Mouse (Mus musculus) heart, adult 2 months (tissue): ENCODE data around the gene Npnt.

Source experiments
- CTCF ChIP-seq: fragments of 200-600 bp; IDR thresholded peaks from 2 replicates; pipeline ENCODE4 v1.8.1; 2022; ENCODE audit warnings: antibody characterized with exemption, mild to moderate bottlenecking, moderate library complexity
- EP300 ChIP-seq: fragments of 200-500 bp; IDR thresholded peaks from 2 replicates; pipeline ENCODE4 v1.6.1; 2011; ENCODE audit warnings: low read depth, low read length, control low read depth; ENCODE audit not compliant: insufficient read depth
- POLR2A ChIP-seq: fragments of 200-500 bp; IDR thresholded peaks from 2 replicates; pipeline ENCODE4 v1.6.1; 2011; ENCODE audit warnings: mild to moderate bottlenecking, low read depth, low read length, control low read depth; ENCODE audit not compliant: insufficient read depth

DNA sequence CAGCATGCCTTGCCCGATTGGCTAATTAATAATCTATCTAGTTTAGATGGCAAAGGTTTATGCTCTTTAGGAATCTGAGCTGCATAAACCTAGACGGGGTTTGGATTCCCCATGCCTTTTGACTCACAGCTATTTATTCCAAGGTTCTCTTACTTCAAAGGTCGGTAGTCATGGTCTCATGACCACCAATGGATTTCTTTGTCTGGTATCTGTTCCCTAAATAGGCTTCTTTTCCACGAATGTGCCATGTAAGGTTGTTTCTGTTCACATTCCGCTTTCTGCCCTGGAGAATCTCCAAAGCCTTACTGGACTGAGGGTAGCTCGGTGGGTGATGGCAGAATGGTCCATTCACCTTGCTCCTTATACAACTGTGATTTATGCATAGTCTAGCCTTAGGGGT, 80.0 kb downstream of the Npnt start:
- no peak for TF ChIP-seq POLR2A
- no peak for TF ChIP-seq CTCF
- no peak for TF ChIP-seq EP300
